Mouse (Mus musculus) R1 (cell line): Measurements from ENCODE around the gene Sirpa.

ENCODE experiments used
- DNase-seq: peaks from one replicate; pipeline ENCODE4 v3.0.0-alpha.2; 2018; ENCODE audit warnings: low read depth, low spot score

Gene Sirpa

DNA sequence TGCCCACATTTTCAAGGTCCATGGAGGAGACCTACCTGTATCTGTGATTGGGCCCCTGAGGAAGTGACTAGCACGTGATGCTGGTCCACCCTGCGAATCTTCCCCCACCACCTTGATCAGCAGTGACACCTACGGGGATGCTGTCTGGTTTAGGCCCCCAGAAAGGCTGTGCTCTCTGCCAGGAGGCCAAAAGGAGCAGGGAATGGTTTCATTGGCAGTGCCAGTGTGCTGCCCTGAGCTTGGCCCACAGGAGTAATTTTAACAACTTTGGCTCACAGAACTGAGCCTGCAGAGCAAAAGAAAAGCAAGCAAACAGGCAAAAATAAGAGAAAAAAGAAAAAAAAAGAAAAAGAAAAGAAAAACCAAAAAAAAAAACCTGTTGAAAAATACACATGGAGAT lies 13.2 kb downstream of the Sirpa start:
- no peak for DNase-seq

DNA sequence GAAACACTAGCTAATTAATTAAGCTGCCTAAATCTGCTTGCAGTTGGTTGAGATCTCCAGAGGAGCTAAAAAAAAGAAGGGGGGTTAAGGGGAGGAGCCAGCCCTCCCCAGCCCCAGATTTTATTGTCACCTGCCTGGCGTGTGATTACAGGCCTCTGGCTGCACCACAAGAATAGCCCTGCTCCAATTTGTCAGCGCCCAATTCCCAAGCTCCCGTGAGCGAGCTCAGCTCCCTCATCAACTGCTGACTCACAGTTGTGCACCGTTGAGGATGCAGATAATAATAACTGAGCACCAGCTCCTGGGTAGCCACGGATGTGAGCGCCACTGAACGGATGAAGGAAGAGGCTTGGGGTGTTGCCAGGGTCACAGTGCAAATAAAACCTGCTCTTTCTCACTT lies 13.6 kb downstream of the Sirpa start:
- DNase-seq = no peak

DNA sequence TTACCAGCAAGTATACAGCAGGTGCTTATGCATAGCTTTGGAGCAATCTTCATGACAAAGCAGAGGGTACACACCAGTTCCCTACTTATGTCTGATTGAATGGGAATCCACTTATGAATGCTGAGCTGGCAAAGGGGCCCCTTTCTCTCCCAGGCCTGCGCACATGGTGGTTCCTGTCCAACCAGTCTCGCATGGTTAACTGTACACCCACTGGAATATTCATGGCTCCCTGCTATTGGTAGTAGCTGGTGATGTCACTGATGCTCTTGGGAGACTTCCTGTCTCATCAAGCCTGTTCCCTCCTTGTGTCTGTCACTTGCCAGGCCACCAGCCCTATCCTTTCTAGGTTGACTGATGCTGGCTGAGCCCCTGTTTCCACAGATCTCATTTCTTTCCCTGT lies 14.3 kb downstream of the Sirpa start:
- DNase-seq = no peak

DNA sequence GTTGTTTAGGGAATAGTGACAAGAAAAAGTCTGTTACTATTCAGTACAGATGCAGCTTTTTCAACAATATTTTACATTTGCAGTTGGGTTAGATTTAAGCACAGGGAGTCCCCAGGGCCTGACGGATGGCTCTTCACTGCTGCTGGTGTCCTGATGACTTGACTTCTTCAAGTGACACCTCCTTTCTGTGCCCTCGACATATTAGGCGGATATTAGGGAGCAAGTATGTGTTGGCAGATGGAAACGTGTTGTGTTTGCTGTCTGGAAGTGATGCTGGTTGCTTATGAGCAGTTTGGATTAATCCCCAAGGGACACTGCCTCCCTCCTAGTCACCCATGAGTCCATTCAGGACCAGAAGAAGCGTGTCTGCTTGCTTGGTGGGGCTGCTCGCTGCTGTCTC lies 21.3 kb downstream of the Sirpa start:
- no peak for DNase-seq

DNA sequence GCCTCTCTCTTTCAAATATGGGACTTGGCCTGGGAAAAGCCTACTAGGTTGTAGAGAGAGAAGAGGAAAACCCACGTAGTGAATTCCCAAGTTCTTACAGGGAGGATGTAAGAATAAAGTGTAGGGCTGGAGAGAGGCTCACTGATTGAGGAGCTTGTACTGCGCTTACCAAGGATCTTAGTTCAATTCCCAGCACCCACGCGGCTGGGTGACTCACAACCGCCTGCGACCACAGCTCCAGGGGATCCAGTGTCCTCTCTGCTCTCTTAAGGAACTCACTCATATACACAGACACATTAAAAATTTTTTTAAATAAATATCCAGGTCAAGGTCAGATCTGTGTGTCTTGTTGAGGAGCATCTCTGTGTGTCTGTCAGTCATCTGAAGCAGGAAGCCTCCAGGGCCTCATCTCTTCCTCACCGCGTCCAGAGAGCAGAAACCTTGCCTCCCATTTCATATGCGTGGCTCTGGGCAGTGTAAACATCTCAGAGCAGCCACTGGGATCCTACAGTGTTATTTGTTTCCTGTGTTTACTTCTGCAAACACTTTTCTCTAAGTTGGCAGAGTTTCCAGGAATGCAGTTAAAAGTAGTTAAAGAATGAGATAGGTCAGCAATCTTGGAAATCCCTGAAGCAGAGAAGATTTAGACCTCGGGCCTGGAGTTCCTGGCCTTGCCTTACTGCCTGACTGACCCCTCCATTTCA lies 22.0 kb downstream of the Sirpa start:
- DNase-seq = no peak

DNA sequence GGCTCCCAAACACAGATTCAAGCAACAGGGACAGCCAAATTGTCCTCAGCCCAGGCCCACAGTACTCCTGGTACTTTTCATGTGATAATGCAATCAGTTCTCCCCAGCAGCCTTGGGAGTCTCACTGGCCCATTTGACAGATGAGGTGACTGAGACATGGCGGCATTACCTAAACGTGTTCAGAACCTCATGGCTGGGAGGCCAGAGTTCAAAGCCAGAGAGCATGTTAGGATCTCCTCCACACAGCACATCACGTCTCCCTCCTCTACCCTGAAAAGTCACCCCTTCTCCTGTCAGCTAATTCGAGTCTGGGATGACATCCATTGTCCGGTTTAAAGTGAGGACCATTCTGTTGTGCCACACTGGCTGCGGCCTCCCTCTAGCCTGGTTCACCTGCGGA lies 27.5 kb downstream of the Sirpa start:
- DNase-seq = no peak

DNA sequence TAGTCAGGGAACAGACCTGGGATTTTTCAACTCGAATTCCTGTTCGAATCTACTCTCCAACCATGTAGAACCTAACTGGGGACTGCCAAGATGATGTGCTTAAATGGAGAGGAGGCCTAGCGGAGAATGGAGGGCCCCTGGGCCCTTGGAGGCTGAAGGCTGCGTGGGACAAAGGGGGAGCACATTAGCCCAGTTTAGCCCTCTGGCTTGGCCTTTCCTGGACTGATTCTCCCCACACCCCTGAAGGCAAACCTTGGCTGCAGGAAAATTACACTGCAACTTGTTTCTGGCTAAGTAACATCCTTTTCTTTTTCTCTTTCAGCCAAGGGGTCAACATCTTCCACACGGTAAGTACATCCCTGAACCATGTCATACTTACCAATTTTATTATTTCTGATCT lies 28.2 kb downstream of the Sirpa start:
- no peak for DNase-seq

DNA sequence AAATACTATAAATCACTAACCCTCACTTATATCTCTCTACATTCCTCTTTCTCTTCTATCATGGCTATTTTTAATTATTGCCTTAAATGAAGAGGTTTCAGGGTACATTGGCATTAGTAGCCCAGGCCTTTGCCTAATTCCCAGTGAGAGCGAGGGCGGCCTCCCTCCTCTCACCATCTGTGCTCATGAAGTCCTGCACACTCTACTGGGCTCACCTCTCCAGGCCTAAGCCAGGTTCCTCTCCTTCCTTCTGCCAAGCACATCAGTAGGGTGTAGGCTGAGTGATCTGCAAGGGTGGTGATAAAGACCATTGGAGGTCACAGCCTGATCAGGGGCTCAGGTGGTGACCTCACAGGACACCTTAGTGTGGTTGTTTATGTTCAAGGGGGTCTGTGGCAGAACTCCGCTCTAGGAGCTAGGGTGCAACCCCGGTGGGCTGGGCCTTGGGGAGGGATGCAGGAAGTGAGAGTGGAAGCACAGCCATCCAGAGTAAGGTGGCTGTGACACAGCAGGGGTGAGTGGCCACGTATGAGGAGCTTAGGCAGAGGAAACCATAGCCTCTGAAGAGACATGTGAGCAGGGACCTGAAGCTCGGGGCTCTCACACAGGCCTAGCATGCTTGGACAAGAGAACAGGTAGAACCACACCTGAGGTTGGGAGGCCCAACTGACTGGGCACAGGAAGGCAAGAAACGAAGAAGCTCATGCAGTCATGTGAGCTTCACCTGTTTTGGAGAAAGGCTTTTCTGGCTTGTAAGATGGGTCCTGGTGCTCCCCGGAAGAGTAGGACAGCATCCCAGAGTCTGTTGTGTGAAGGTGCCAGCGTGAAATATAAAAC lies 29.2 kb downstream of the Sirpa start:
- DNase-seq = no peak

DNA sequence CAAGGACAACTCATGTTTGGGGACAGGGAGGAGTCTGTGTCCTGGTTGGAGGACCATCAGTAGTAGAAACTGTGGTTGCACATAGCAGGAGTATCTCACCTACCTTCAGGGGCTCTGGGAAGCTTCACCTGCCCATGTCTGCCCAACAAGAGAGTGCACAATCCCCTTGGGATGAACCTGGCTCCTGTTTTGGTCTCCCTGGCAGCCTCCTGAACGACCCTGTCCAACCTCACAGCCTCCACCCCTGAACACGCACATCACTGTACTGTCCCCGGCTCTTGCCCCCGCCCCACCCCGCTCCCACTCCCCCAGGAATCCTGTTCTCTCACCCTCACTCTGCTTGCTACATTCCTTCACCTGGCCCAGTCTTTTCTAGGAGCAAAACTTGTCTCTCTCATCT lies 30.3 kb downstream of the Sirpa start:
- no peak for DNase-seq

DNA sequence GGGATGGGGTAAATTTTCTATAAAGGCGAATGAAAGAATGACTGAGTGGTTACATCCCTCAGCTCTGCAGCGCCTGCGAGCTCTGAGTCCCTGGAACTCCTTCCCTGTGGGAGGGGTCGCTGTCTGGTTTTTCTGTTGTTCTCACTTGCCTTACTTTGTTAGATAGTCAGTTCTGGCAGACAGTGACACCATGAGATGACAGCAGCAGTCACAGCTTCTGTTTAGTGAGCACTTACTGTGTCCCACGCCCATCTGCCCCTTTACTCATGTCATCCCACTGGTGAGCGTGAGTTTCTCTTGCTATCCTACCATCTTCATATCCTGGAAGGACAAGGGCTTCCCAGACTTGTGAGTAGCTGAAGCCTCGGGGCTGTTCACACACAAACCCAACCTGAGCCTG lies 31.1 kb downstream of the Sirpa start:
- no peak for DNase-seq

DNA sequence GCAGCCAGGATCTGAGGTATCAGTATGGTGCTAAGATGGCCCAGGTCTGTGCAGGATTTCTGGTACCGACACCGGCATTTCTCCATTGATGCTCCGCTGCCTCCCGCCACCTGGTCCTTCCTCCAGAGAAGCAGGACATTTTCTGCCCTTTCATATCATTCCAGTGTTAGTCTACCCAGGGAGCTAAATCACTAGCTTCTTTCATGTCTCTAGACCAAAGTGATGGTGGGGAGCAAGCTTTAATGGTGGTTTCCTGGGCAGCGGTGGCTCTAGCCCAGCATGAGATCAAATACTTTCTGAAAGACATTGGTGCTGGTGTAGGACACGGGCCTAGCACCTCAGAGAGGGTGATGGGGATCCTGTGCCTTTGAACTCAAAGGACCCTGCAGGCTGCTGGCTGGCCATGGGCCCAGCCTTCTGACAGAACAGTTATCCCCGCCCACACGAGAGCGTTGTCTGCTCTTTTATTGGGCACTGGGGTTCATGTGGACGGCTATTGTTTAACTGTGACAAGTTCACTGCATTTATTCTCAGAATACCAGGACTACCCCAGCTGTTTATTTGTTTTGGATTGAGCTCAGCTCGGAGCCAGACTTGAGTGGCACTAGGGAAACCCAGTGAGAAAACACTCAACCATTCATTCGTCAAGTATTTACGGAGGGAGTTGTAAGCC lies 31.7 kb downstream of the Sirpa start:
- DNase-seq = no peak

DNA sequence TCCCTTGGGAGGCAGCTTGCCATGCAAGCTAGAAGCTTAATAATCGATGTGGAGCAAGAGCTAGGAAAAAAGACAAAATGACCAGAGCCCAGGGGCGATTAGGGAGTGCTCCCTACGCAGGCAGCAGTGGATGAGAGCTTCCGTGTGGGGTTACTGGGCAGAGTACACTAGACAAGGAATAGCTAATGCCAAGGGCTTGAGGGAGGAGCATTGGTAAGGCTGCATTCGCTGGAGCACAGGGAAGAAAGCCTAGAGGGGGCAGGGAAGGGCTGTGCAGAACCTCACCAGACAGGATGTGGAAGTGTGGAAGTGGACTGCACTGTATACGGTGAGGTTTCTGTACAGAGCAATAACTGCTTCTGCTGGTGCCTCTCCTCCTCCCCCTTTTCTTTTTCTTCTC lies 32.3 kb downstream of the Sirpa start:
- no peak for DNase-seq

DNA sequence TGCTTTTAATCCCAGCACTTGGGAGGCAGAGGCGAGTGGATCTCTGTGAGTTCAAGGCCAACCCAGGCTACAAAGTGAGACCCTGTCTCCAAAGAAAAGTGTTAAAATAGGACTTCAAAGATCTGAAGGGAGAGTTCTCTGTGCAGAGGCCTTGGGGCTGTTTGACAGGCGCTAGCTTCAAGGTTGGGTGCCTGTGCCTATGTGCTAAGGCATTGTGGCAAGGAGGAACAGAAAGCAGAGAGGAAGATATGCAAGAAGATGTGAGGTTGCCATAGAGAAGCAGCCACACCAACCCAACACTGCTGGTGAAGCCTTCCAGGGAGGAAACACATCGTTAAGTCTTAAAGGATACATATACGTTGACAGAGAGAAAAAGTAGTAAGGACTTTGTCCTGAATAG lies 33.2 kb downstream of the Sirpa start:
- no peak for DNase-seq

DNA sequence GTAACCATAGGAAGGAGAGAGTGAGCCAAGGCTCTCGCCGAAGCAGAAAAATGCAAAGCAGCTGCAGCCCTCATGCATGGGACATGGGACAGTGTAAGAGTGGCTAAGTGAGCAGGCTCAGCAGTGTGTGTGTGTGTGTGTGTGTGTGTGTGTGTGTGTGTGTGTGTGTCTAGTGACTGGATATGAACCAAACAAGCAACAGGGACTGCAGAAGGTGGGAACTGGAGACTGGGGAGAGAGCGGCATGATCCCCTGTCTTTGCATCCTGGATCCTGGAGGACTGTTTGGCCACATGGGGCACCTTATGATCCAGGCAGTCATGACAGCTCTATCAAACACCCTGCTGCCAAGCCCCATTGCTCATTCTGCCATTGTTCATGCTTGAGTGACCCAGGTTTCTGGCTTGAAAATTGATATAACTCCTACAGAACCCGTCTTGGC lies 34.0 kb downstream of the Sirpa start:
- DNase-seq = no peak

DNA sequence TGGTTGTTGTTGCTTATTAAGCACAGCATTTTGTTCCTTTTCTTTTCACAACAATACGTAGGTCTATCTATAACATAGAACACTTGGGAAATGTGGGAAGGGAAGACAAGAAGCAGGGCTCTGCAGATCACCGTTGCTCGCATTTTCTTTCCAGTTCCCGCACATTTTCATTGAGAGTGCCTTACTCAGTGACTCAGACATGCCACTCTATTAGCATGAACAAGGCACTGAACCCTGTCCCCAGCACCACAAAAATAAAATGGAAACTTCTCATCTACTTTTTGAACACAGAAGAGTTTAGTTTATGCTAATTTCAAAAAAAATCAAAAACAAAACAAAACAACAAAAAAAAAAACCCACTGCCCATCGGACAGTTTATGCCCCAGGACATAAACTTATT lies 34.5 kb downstream of the Sirpa start:
- no peak for DNase-seq

DNA sequence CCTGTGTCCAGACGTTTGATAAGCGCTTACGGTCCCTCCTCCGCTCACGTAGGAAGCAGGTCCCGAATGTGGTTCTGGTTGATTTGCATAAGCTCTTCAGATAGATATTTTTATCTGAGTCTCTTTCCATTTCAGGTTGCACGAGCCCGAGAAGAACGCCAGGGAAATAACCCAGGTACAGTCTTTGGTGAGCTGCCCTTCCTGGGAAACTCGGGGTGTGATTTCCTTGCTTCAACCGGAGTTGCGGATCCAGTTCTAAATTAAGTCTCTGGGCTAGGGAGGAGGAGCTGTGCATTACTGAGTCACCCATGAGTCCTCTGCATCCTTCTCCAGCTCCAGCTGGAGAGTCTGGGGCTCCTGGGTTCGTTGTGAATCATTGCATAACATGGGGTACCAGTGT lies 35.2 kb downstream of the Sirpa start:
- DNase-seq = no peak

DNA sequence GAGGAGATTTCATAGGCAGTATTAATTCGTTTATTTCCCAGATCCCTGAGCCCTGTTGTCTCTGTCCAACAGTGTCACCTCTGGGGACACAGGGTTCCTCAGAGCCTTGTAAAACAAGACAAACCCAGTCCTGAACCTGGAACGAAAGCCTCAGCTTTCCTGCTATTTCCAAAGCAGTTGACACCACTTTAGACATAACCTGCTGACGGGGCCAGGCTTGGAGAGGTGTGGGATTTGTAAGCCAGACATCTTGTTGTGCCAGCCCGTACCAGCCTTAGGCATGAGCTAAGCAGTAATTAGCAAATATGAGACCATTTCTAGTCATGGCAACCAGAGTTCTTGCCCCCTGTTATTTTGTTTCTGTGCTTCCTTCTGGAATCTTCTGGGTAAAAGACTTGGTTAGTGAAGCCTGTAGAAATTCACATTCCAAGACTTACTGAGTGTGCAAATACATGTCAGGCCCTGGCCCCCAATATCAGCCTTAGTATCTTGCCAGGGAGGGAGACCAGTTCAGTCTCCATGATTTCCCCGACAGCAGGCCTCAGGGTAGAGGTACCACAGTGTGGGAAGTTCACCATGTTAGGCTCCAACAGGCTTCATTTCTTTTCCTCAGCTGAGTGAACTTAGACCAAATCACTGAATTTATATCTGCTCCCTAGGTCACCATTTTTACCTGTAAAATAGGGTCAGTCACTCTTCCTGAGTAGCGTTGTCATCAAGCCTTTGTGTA lies 36.0 kb downstream of the Sirpa start:
- DNase-seq = no peak

DNA sequence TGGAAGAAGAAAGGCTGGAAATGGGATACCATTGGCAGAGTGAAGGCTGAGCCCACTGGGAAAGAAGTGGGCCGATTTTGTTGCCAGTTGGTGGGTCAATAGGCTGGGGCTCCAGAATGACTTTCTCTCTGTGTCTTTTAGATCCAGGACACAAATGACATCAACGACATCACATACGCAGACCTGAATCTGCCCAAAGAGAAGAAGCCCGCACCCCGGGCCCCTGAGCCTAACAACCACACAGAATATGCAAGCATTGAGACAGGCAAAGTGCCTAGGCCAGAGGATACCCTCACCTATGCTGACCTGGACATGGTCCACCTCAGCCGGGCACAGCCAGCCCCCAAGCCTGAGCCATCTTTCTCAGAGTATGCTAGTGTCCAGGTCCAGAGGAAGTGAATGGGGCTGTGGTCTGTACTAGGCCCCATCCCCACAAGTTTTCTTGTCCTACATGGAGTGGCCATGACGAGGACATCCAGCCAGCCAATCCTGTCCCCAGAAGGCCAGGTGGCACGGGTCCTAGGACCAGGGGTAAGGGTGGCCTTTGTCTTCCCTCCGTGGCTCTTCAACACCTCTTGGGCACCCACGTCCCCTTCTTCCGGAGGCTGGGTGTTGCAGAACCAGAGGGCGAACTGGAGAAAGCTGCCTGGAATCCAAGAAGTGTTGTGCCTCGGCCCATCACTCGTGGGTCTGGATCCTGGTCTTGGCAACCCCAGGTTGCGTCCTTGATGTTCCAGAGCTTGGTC lies 37.3 kb downstream of the Sirpa start:
- DNase-seq = no peak

DNA sequence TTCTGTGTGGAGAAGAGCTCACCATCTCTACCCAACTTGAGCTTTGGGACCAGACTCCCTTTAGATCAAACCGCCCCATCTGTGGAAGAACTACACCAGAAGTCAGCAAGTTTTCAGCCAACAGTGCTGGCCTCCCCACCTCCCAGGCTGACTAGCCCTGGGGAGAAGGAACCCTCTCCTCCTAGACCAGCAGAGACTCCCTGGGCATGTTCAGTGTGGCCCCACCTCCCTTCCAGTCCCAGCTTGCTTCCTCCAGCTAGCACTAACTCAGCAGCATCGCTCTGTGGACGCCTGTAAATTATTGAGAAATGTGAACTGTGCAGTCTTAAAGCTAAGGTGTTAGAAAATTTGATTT lies 37.9 kb downstream of the Sirpa start:
- DNase-seq = no peak

DNA sequence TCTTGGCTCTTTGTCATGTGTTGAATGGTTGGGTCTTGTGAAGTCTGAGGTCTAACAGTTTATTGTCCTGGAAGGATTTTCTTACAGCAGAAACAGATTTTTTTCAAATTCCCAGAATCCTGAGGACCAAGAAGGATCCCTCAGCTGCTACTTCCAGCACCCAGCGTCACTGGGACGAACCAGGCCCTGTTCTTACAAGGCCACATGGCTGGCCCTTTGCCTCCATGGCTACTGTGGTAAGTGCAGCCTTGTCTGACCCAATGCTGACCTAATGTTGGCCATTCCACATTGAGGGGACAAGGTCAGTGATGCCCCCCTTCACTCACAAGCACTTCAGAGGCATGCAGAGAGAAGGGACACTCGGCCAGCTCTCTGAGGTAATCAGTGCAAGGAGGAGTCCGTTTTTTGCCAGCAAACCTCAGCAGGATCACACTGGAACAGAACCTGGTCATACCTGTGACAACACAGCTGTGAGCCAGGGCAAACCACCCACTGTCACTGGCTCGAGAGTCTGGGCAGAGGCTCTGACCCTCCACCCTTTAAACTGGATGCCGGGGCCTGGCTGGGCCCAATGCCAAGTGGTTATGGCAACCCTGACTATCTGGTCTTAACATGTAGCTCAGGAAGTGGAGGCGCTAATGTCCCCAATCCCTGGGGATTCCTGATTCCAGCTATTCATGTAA lies 38.5 kb downstream of the Sirpa start:
- DNase-seq = no peak

DNA sequence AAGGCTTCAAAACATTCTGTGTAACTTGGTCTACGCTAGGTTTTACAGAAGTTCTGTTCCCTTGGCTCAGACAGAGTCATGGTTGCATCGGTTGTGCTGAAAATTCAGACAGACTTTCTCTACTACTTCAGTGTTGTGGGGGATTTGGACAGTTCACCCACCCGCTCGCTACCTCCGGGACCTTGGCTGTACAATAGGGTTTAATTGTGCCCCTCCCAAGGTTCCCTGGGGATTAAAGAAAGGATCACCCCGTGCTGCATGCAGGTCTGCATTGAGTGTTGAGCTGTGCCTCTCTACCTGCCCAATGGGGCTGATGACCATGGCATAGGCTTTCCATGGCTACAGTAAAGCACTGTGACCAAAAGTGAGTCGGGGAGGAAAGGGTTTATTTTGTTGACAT lies 39.7 kb downstream of the Sirpa start:
- DNase-seq = no peak
